Mouse (Mus musculus): ENCODE results near the gene Rbm47. TPM values are rescaled to one million over a fixed set of nuclear protein-coding genes. Genes with fewer than 3 reads are reported as not detected.

Rbm47 gene
- 63.5 and 81.8 TPM in 2 replicates for total RNA-seq (2014; rRNA removed)
- polyA plus RNA-seq (2012; rRNA removed), result 47.4 and 58.7 TPM in 2 replicates

- no peak within 1 kb of the TSS for H3K27ac ChIP-seq (replicated peaks; ENCODE audit: insufficient read depth, low read depth, low read length)
- no peak within 1 kb of the TSS for H3K4me3 ChIP-seq (ENCODE audit: insufficient read depth, low read depth, low read length)
- peaks cover 4% of the 10 kb centered on the region for H3K4me1 ChIP-seq (ENCODE audit: control insufficient read depth, insufficient read depth, low read length)
- DNase-seq (ENCODE audit: extremely low read depth, low read depth, low spot score), result no peak
- H3K27me3 ChIP-seq (ENCODE audit: control insufficient read depth, insufficient read depth, low read length), result no peaks in the 10 kb centered on the region
- 89% methylated on average over 2 of the region's 2 CpGs for WGBS
- H3K9ac ChIP-seq (ENCODE audit: low read depth, low read length), result no peak within 1 kb of the TSS
- TF ChIP-seq POLR2A (IDR thresholded peaks at IDR 0.05; ENCODE audit: extremely low read depth, insufficient read depth, low read length), result no peak
- TF ChIP-seq CTCF (IDR thresholded peaks at IDR 0.05; ENCODE audit: low read depth, low read length), result no peak
- no peaks in the 10 kb centered on the region for H3K79me2 ChIP-seq (ENCODE audit: control insufficient read depth, insufficient read depth, low read length)
- no peaks in the 10 kb centered on the region for H3K36me3 ChIP-seq (ENCODE audit: control insufficient read depth, insufficient read depth, low read length)
Measured at GRCm38 (mm10) chr5:66173018-66173417, at the start of gene Rbm47. Gene Rbm47 (minus strand): TSS chr5:66173118.

- no peaks in the 10 kb centered on the region for H3K36me3 ChIP-seq (ENCODE audit: control insufficient read depth, insufficient read depth, low read length)
- no peak for TF ChIP-seq POLR2A (IDR thresholded peaks at IDR 0.05; ENCODE audit: extremely low read depth, insufficient read depth, low read length)
- TF ChIP-seq CTCF (IDR thresholded peaks at IDR 0.05; ENCODE audit: low read depth, low read length), result no peak
- WGBS, result 77% methylated on average over 9 of the region's 9 CpGs
- no peaks in the 10 kb centered on the region for H3K79me2 ChIP-seq (ENCODE audit: control insufficient read depth, insufficient read depth, low read length)
- H3K4me1 ChIP-seq (ENCODE audit: control insufficient read depth, insufficient read depth, low read length), result peaks cover 6% of the 10 kb centered on the region; the same call in 1 of the 2 replicates
- H3K27ac ChIP-seq (replicated peaks; ENCODE audit: insufficient read depth, low read depth, low read length), result no peak overlapping the region
- no peak overlapping the region for H3K4me3 ChIP-seq (ENCODE audit: insufficient read depth, low read depth, low read length)
- no peak for DNase-seq (ENCODE audit: extremely low read depth, low read depth, low spot score)
- H3K27me3 ChIP-seq (ENCODE audit: control insufficient read depth, insufficient read depth, low read length), result no peaks in the 10 kb centered on the region
- no peak overlapping the region for H3K9ac ChIP-seq (ENCODE audit: low read depth, low read length)
Measured at GRCm38 (mm10) chr5:66220620-66221019, 47.7 kb upstream of the Rbm47 start.

- WGBS, result 78% methylated on average over 6 of the region's 6 CpGs
- no peak for DNase-seq (ENCODE audit: extremely low read depth, low read depth, low spot score)
- TF ChIP-seq POLR2A (IDR thresholded peaks at IDR 0.05; ENCODE audit: extremely low read depth, insufficient read depth, low read length) (no peak), CTCF (IDR thresholded peaks at IDR 0.05; ENCODE audit: low read depth, low read length) (no peak)
- H3K4me1 ChIP-seq (ENCODE audit: control insufficient read depth, insufficient read depth, low read length), result peaks cover 10% of the 10 kb centered on the region
- no peaks in the 10 kb centered on the region for H3K79me2 ChIP-seq (ENCODE audit: control insufficient read depth, insufficient read depth, low read length)
- H3K36me3 ChIP-seq (ENCODE audit: control insufficient read depth, insufficient read depth, low read length), result no peaks in the 10 kb centered on the region
- no peak overlapping the region for H3K27ac ChIP-seq (replicated peaks; ENCODE audit: insufficient read depth, low read depth, low read length)
- H3K27me3 ChIP-seq (ENCODE audit: control insufficient read depth, insufficient read depth, low read length), result no peaks in the 10 kb centered on the region
- H3K4me3 ChIP-seq (ENCODE audit: insufficient read depth, low read depth, low read length), result no peak overlapping the region
- H3K9ac ChIP-seq (ENCODE audit: low read depth, low read length), result no peak overlapping the region
Measured at GRCm38 (mm10) chr5:66219692-66220091, 46.8 kb upstream of the Rbm47 start.

- H3K9ac ChIP-seq (ENCODE audit: low read depth, low read length), result no peak overlapping the region
- H3K4me1 ChIP-seq (ENCODE audit: control insufficient read depth, insufficient read depth, low read length), result peaks cover 10% of the 10 kb centered on the region
- no peaks in the 10 kb centered on the region for H3K36me3 ChIP-seq (ENCODE audit: control insufficient read depth, insufficient read depth, low read length)
- DNase-seq (ENCODE audit: extremely low read depth, low read depth, low spot score), result peak; percentile 93
- no peaks in the 10 kb centered on the region for H3K79me2 ChIP-seq (ENCODE audit: control insufficient read depth, insufficient read depth, low read length)
- no peaks in the 10 kb centered on the region for H3K27me3 ChIP-seq (ENCODE audit: control insufficient read depth, insufficient read depth, low read length)
- H3K4me3 ChIP-seq (ENCODE audit: insufficient read depth, low read depth, low read length), result no peak overlapping the region
- WGBS, result 37% methylated on average over 10 of the region's 10 CpGs
- no peak for TF ChIP-seq CTCF (IDR thresholded peaks at IDR 0.05; ENCODE audit: low read depth, low read length)
- peak; percentile 20; the same call in 1 of the 2 replicates for TF ChIP-seq POLR2A (IDR thresholded peaks at IDR 0.05; ENCODE audit: extremely low read depth, insufficient read depth, low read length)
- H3K27ac ChIP-seq (replicated peaks; ENCODE audit: insufficient read depth, low read depth, low read length), result peak overlapping the region; percentile 66; the same call in 1 of the 2 replicates
Measured at GRCm38 (mm10) chr5:66215569-66216277, 42.8 kb upstream of the Rbm47 start.

- Histone ChIP-seq H3K27ac (replicated peaks; ENCODE audit: insufficient read depth, low read depth, low read length) (no peak overlapping the region), H3K4me3 (ENCODE audit: insufficient read depth, low read depth, low read length) (no peak overlapping the region), H3K4me1 (ENCODE audit: control insufficient read depth, insufficient read depth, low read length) (peaks cover 10% of the 10 kb centered on the region), H3K27me3 (ENCODE audit: control insufficient read depth, insufficient read depth, low read length) (no peaks in the 10 kb centered on the region), H3K36me3 (ENCODE audit: control insufficient read depth, insufficient read depth, low read length) (no peaks in the 10 kb centered on the region), H3K9ac (ENCODE audit: low read depth, low read length) (no peak overlapping the region), H3K79me2 (ENCODE audit: control insufficient read depth, insufficient read depth, low read length) (no peaks in the 10 kb centered on the region)
- TF ChIP-seq CTCF (IDR thresholded peaks at IDR 0.05; ENCODE audit: low read depth, low read length) (no peak), POLR2A (IDR thresholded peaks at IDR 0.05; ENCODE audit: extremely low read depth, insufficient read depth, low read length) (no peak)
- peak; percentile 59 for DNase-seq (ENCODE audit: extremely low read depth, low read depth, low spot score)
- WGBS, result 55% methylated on average over 7 of the region's 7 CpGs
Measured at GRCm38 (mm10) chr5:66214395-66214935, 41.5 kb upstream of the Rbm47 start.
